Mouse (Mus musculus) olfactory bulb, adult 2 months (tissue): Measurements from ENCODE around the gene Coq9.

Experiments
- CTCF ChIP-seq: fragments of 200-500 bp; IDR thresholded peaks from 2 replicates; pipeline ENCODE4 v1.5.1; 2012; ENCODE audit warnings: low read depth, mild to moderate bottlenecking, low read length, moderate library complexity; ENCODE audit not compliant: insufficient read depth
- POLR2A ChIP-seq: fragments of 200-500 bp; IDR thresholded peaks from 2 replicates; pipeline ENCODE4 v1.6.1; 2012; ENCODE audit warnings: mild to moderate bottlenecking, low read depth, low read length, moderate library complexity; ENCODE audit not compliant: insufficient read depth

DNA sequence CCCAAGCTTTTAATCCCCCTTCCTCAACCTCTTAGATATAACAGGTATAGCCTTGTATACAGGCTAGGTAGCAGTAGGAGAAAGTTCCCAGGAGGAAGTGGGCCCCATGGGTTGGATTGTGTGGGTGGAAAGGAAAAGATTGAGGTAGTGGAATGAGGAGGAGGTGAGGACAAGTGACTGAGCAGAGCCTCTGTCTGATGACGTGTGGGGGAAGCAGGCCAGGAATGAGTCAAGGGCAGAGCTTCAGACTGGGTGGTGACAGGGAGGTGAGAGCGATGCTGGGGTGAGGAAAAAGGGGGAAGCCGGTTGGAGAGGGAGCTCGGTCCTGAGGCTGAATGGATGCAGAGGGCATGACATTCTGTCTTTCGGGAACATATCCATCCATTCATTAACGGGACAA is 34.6 kb upstream of the Coq9 start:
- TF ChIP-seq CTCF (no peak), POLR2A (no peak)
